Mouse (Mus musculus) heart, embryonic 10.5 days (tissue): Measurements from ENCODE around the gene Slc39a11. TPM values are rescaled to one million over a fixed set of nuclear protein-coding genes. Genes with fewer than 3 reads are reported as not detected.

Experiments
- DNase-seq: peaks from one replicate; pipeline ENCODE4 v3.0.0-alpha.2; 2017; ENCODE audit warnings: low spot score
- H3K27ac ChIP-seq: fragments of 300-500 bp; sonication (generic); 2 replicates; pipeline ENCODE4 v1.5.1; 2016; ENCODE audit warnings: mild to moderate bottlenecking
- H3K27me3 ChIP-seq: fragments of 300-500 bp; sonication (generic); 2 replicates; pipeline ENCODE4 v1.6.1; 2016; ENCODE audit warnings: mild to moderate bottlenecking; ENCODE audit not compliant: poor library complexity, insufficient read depth, severe bottlenecking
- H3K36me3 ChIP-seq: fragments of 300-500 bp; sonication (generic); 2 replicates; pipeline ENCODE4 v1.6.1; 2016; ENCODE audit warnings: mild to moderate bottlenecking, moderate library complexity
- H3K4me1 ChIP-seq: fragments of 300-500 bp; sonication (generic); 2 replicates; pipeline ENCODE4 v1.6.1; 2016; ENCODE audit warnings: mild to moderate bottlenecking
- H3K4me3 ChIP-seq: fragments of 300-500 bp; sonication (generic); 2 replicates; pipeline ENCODE4 v1.5.1; 2016; ENCODE audit warnings: mild to moderate bottlenecking, moderate library complexity
- H3K9me3 ChIP-seq: fragments of 300-500 bp; sonication (generic); 2 replicates; pipeline ENCODE4 v1.6.1; 2016; ENCODE audit warnings: mild to moderate bottlenecking, moderate library complexity
- WGBS: fragments of 180-500 bp; shearing (Covaris S2); methylation state at CpG from one replicate; pipeline ENCODE4 v1.1.7; 2016; 5-methylcytosine and 5-hydroxymethylcytosine counted together
- polyA plus RNA-seq: library from polyadenylated mRNA; unstranded; fragments of >200 nt; fragmentation: Nextera tagmentation; extraction: Ambion mirVana; gene quantifications from 2 replicates; pipeline ENCODE4 v1.2.1, GENCODE M21; 2016

Slc39a11 gene
- polyA plus RNA-seq, 1 experiment from 2014 or later = 23.0 TPM

DNA sequence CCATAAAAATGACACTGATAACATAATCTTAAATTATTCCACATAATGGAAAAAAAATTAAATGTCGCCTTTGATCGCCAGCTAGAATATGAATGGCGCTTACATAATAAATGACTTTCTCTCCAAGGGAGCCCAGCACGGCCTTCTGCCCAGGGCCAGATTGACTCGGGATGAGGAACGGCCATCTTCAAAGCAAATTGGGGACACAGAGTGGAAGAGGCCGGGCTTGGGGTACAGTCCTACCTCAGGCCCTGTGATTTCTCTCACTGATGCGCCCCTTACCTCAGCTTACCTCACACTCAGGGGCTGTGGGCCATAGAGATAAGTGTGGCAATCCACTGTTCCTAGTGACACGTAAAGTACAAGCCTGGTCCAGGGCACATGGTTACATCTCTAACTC lies 177.9 kb downstream of the Slc39a11 start:
- Histone ChIP-seq H3K36me3 (no peaks in the 10 kb centered on the region), H3K4me3 (no peak overlapping the region), H3K27me3 (no peaks in the 10 kb centered on the region), H3K9me3 (no peaks in the 10 kb centered on the region), H3K4me1 (peaks cover 12% of the 10 kb centered on the region), H3K27ac (no peak overlapping the region)
- 89% methylated on average over 9 of the region's 9 CpGs for WGBS
- no peak for DNase-seq

DNA sequence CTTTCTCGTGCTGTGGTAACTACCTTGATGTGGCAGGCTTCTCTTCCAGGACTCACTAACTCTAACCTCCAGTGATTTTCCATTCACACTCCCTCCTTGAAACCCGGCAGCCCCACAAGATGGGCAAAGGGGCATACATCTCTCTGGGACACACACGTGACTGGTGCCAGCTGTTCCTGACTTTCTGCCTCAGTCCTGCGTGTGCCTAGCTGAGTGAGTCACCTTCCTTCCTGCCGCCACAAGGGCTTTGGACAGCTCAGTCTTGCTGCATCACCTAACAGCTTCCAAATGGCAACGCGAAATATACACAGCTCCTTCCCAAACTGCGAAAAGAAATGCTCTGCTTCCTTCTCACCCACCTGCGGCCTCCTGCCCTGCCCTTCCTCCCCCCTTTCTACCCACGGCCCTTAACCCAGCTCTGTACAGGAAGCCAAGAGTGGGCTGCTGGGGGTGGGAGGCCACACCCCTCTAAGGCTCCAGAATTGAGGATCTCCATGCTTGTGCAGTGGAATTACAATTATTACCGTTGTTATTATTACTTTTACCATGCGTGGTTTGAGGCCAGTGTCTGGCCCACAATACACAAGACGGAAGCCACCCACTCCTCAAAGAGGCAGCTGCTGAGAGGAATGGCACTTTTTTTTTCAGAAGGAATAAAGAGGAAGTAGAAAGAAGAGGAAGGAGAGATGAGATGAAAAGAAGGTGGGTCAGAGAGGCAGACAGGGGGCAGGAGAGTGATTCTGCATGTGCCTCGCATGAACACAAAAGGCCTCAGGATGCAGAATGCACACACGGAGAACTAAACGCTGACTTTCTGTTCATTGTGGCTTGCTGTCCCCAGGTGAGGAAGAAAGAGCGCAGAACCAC lies 179.7 kb downstream of the Slc39a11 start:
- 74% methylated on average over 17 of the region's 17 CpGs for WGBS
- H3K36me3 ChIP-seq = no peaks in the 10 kb centered on the region
- H3K27ac ChIP-seq = no peak overlapping the region
- H3K4me1 ChIP-seq = peaks cover 12% of the 10 kb centered on the region
- H3K9me3 ChIP-seq = no peaks in the 10 kb centered on the region
- no peak for DNase-seq
- no peaks in the 10 kb centered on the region for H3K27me3 ChIP-seq
- H3K4me3 ChIP-seq = no peak overlapping the region

DNA sequence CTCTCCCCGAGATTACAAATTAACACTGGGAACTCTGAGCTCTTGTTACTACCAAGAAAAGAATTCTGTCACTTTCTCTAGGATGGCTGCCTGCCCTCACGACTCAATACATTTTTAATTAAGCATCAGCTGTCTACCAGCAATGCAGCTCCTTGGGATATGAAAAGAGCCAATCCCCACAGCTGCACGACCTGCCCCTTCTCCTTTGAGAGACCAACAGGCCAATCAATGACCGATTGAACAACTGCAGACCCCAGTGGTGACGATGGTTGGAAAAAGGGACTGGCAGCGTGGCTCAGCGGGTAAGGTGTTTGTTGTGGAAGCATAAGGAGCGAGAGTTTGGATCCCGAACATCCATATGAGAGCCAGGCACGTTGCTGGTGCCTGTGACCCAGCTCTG lies 181.9 kb downstream of the Slc39a11 start:
- Histone ChIP-seq H3K27ac (no peak overlapping the region), H3K4me3 (no peak overlapping the region), H3K36me3 (0 out of 2 replicates have a peak, but pooled peaks cover 3% of the 10 kb centered on the region), H3K4me1 (peaks cover 9% of the 10 kb centered on the region), H3K27me3 (no peaks in the 10 kb centered on the region), H3K9me3 (no peaks in the 10 kb centered on the region)
- 76% methylated on average over 10 of the region's 10 CpGs for WGBS
- no peak for DNase-seq

DNA sequence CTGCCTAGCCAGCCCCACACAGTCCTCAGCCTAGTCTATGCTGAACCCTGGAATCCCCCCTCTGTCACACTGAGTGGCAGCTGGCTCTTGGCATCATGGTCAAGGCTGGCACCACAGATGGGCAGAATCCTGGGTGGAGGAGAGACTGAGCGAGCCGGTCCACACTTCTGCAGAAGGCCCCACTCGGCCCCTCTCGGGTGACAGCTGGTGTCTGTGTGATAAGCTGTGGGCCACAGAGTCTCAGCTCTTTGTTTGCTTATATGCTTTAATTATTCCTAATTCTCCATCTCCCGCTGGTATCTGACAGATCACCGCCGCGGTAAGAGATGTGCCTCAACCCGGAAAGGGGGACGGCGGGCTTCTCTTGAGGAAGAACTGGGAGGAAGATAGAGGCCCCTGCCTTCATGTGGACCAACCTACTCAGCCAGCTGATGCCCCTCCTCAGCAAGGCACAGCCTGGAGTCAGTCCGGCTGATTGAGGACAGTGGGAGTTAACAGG lies 182.5 kb downstream of the Slc39a11 start:
- WGBS = 86% methylated on average over 12 of the region's 12 CpGs
- H3K36me3 ChIP-seq = 0 out of 2 replicates have a peak, but pooled peaks cover 3% of the 10 kb centered on the region
- H3K4me3 ChIP-seq = no peak overlapping the region
- H3K4me1 ChIP-seq = peaks cover 9% of the 10 kb centered on the region
- DNase-seq = no peak
- no peaks in the 10 kb centered on the region for H3K27me3 ChIP-seq
- H3K9me3 ChIP-seq = no peaks in the 10 kb centered on the region
- H3K27ac ChIP-seq = no peak overlapping the region

DNA sequence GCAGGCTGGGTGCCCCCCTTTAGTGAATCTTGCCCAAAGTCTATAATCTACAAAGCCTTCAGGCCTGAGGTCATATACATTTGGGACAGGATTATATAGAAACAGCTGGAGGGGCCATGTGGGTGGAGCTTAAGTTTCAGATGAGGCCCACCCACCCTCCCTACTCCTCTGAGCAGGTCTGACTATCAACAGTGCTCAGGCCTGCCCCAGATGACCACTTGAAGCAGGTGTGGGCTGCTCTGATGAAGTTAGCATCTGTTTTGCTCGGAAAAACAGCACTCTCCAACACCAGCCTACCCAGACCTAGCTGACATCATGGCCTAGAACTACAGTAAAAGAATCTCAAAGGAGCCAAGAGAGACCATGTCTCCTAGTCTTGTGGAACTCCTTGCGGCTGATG lies 189.8 kb downstream of the Slc39a11 start:
- H3K27me3 ChIP-seq = no peaks in the 10 kb centered on the region

DNA sequence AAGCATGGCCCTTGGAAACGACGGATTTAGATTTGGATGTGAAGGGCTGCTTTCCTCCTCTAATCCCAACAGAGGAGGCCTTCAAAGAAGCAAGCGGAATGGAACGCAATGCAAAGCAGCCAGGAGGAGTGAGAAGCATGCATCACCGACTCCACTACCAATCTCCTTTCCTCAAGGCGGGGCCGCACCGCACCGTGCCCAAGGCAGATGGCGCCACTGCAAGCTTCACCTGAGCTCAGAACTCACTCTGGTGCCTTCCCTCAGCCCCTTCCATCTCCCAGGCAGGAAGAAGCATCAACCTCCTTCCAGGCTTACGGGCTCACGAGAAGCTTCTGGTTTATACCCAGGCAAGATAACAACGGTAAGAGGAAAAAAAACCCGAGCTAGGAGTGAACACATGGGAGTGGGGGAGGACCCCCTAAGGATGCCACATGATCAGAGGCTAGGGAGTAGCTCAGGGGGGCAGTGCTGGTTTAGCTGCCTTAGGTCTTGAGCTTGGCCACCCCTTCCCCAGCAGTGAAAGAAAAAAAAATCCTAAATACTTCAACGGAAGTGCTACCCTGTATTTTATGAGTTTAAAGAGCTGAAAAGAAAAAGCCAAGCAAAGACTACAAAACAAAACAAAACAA lies 191.2 kb downstream of the Slc39a11 start:
- Histone ChIP-seq H3K27me3 (no peaks in the 10 kb centered on the region), H3K4me1 (peaks cover 7% of the 10 kb centered on the region; the same call in 1 of the 2 replicates), H3K4me3 (no peak overlapping the region), H3K9me3 (peaks cover 3% of the 10 kb centered on the region; the same call in 1 of the 2 replicates), H3K27ac (no peak overlapping the region), H3K36me3 (peaks cover 7% of the 10 kb centered on the region; the same call in 1 of the 2 replicates)
- 51% methylated on average over 15 of the region's 15 CpGs for WGBS
- DNase-seq = no peak

More for the DNA sequence above, 189.8 kb downstream of the Slc39a11 start:
- Histone ChIP-seq H3K4me3 (no peak overlapping the region), H3K4me1 (peaks cover 7% of the 10 kb centered on the region; the same call in 1 of the 2 replicates), H3K36me3 (peaks cover 8% of the 10 kb centered on the region; the same call in 1 of the 2 replicates), H3K27ac (no peak overlapping the region), H3K9me3 (peaks cover 3% of the 10 kb centered on the region; the same call in 1 of the 2 replicates)
- 79% methylated on average over 2 of the region's 2 CpGs for WGBS
- no peak for DNase-seq

DNA sequence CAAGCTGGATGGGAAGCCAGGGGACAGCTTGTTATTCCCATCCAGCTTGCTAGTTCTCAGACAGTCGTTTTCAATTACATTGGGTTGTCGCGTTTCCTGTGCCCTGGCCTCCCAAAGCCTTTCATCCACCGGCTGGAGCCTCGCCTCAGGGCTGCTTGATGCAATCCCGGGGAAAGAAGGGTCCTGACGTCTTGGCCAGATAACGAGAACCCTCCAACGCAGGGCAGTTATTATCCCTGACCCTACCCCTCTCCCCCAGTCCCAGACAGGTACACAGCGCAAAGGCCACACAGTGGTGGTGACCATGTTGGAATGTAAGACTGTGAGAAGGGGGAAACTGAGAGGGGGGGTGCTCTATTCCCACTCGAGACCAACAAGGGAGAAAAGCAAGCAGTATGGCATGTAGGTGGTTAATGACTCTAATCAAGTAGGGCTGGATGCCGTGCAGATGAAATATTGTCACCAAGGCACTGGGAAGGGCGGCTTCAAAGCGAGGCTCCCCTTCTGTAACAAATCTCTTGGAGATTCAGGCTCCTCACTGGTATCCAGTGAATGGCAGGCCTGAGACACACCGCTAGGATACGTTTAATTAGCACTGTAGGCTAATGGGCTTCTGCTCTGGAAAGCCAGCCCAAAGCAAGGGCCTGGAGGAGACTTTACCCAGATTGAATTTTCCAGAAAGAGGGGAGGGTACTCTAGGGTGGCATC lies 196.9 kb downstream of the Slc39a11 start:
- H3K27me3 ChIP-seq = no peaks in the 10 kb centered on the region
- no peak for DNase-seq
- H3K27ac ChIP-seq = no peak overlapping the region
- peaks cover 11% of the 10 kb centered on the region; the same call in 1 of the 2 replicates for H3K4me1 ChIP-seq
- WGBS = 49% methylated on average over 16 of the region's 16 CpGs
- H3K36me3 ChIP-seq = peaks cover 3% of the 10 kb centered on the region; the same call in 1 of the 2 replicates
- H3K9me3 ChIP-seq = peaks cover 3% of the 10 kb centered on the region; the same call in 1 of the 2 replicates
- no peak overlapping the region for H3K4me3 ChIP-seq

DNA sequence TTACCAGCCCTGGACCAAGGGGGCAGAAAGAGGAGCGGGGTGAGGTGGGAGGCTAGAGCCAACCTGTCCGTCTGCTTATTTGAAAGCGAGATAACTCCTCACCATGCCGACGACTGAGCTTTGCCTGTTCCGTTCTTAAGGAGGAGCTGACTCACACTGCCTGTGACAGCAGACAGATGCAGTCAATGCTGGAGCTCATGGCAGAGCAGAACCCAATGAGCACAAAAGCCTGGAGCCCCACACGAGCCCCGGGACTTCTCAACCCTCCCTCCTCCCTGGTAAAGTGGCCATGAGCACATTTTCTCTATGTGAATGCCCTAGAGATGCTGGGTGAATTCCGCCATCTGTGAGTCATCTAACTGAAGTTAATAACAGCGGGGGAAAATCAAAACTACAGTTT lies 198.6 kb downstream of the Slc39a11 start:
- no peak overlapping the region for H3K4me3 ChIP-seq
- peaks cover 11% of the 10 kb centered on the region; the same call in 1 of the 2 replicates for H3K4me1 ChIP-seq
- H3K36me3 ChIP-seq = no peaks in the 10 kb centered on the region; the same call in 1 of the 2 replicates
- no peak for DNase-seq
- 57% methylated on average over 10 of the region's 10 CpGs for WGBS
- no peak overlapping the region for H3K27ac ChIP-seq
- H3K9me3 ChIP-seq = peaks cover 2% of the 10 kb centered on the region; the same call in 1 of the 2 replicates
- H3K27me3 ChIP-seq = no peaks in the 10 kb centered on the region

DNA sequence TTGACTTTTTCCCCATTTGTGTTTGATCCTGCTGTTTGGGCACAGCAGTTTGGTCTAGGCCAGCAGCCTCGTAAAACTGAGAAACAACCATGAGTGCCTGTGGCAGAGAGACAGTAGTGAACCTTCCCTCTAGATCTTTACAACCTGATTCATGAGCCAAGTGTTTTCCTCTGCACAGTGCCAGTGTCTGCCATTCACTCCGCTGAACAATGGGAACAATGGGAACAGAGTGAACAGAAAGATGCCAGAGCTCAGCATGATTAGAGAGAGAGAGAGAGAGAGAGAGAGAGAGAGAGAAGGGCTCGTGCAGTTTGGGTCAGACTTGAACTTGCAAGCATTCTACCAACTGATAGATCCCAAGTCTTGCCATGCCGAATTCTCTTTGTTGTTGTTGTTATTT lies 199.2 kb downstream of the Slc39a11 start:
- no peak for DNase-seq
- Histone ChIP-seq H3K27me3 (no peaks in the 10 kb centered on the region), H3K9me3 (no peaks in the 10 kb centered on the region), H3K27ac (no peak overlapping the region), H3K4me3 (no peak overlapping the region), H3K36me3 (no peaks in the 10 kb centered on the region), H3K4me1 (peaks cover 11% of the 10 kb centered on the region; the same call in 1 of the 2 replicates)
- 82% methylated on average over 4 of the region's 4 CpGs for WGBS

DNA sequence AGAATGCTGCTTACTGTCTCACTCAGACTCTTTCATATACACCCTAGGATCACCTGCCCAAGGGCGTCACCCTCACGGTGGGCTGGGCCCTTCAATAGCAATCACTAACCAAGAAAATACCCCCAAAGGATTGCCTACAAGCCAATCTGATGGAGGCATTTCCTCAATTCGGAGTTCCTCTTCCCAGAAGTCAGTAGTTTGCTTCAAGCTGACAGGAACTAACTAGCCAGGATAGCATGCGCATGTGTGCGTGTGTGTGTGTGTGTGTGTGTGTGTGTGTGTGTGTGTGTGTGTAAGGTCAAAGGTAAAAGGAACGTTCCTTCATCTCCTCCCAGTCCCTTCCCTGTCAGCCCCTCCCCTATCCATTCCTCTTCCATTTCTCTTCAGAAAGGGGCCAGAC lies 199.9 kb downstream of the Slc39a11 start:
- Histone ChIP-seq H3K9me3 (no peaks in the 10 kb centered on the region), H3K36me3 (no peaks in the 10 kb centered on the region), H3K4me1 (peaks cover 12% of the 10 kb centered on the region), H3K27ac (no peak overlapping the region), H3K4me3 (no peak overlapping the region), H3K27me3 (no peaks in the 10 kb centered on the region)
- no peak for DNase-seq
- WGBS = 80% methylated on average over 6 of the region's 6 CpGs

DNA sequence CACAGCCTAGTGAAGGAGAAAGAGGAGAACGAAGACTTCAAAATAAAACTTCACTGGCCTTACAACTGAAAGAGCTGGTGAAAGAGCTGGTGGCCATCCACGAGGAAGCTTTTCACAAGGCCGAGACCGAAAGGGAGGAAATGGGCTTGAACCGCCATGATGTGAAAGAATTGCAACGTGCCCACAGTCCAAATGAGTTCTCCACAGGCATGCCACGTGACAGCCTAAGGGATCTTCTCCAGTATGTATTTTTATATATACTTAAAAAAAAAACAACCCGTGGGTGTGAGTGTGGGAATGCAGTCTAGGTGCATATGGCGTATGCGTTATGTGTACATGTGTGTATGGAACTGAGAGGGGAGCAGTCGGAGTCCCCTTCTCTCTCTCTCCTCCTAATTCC lies 207.8 kb downstream of the Slc39a11 start:
- WGBS = 91% methylated on average over 11 of the region's 11 CpGs
- no peak overlapping the region for H3K27ac ChIP-seq

DNA sequence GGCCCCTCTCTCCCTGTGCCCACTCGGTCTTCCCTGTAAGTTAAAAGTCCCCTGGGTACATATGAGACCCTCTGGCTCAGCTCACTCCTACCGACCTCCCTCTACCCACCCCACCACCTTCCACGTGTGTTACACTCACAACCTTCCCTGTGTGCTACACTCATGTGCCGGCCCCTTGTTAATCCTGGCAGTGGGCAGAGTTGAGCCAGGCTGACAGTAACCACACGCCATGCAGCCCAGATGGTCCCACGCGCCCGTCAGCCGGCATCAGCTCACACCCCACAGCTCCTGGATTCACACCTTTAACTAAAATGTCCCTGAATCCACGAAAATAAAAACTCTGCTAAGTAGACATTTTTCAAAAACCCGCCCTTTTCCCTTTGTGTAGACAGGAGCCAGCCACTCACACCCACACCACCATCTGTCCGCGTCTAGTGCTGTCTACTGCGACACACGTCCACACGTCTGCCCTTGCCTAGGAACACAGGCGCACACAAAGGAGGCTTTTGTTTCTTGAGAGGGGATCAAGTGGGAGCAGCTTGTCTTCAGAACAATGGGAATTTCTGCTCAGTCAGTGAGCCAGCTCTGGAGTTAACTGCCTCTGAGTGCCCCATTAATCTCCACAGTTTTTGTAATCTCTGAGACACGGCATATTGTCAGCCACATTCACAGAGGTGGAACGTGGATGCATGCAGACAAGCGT lies 210.4 kb downstream of the Slc39a11 start:
- Histone ChIP-seq H3K9me3 (0 out of 2 replicates have a peak, but pooled peaks cover 4% of the 10 kb centered on the region), H3K27me3 (peaks cover 45% of the 10 kb centered on the region; the same call in 1 of the 2 replicates), H3K4me3 (no peak overlapping the region), H3K36me3 (0 out of 2 replicates have a peak, but pooled peaks cover 8% of the 10 kb centered on the region), H3K27ac (peak overlapping the region; percentile 56), H3K4me1 (peaks cover 20% of the 10 kb centered on the region)
- WGBS = 60% methylated on average over 20 of the region's 20 CpGs
- DNase-seq = no peak

More for the DNA sequence above, 207.8 kb downstream of the Slc39a11 start:
- Histone ChIP-seq H3K36me3 (0 out of 2 replicates have a peak, but pooled peaks cover 8% of the 10 kb centered on the region), H3K4me3 (no peak overlapping the region), H3K4me1 (peaks cover 26% of the 10 kb centered on the region), H3K27me3 (peaks cover 22% of the 10 kb centered on the region; the same call in 1 of the 2 replicates), H3K9me3 (0 out of 2 replicates have a peak, but pooled peaks cover 4% of the 10 kb centered on the region)
- no peak for DNase-seq
